Mouse (Mus musculus) layer of hippocampus, adult 2 months (tissue): Measurements from ENCODE around the gene Ttc9. TPM values are rescaled to one million over a fixed set of nuclear protein-coding genes. Genes with fewer than 3 reads are reported as not detected.

Experiments
- DNase-seq, 2 experiments: peaks; one replicate each; pipeline ENCODE4 v3.0.0; 2022; ENCODE audit warnings: low spot score in 2 of 2
- H3K27ac ChIP-seq: fragments of 200-600 bp; 2 replicates; pipeline ENCODE4 v1.8.1; 2022
- H3K4me3 ChIP-seq: fragments of 200-600 bp; 2 replicates; pipeline ENCODE4 v1.8.1; 2022; ENCODE audit warnings: mild to moderate bottlenecking
- CTCF ChIP-seq: fragments of 200-600 bp; conservative IDR thresholded peaks from 2 replicates; pipeline ENCODE4 v1.8.1; 2022; ENCODE audit warnings: antibody characterized with exemption, mild to moderate bottlenecking, moderate library complexity
- total RNA-seq, 2 experiments: library from RNA; stranded (reverse); gene quantifications; 2 replicates each; pipeline ENCODE4 v1.2.3; 2021

Ttc9 gene
- total RNA-seq, 2 experiments from 2014 or later: 37.3 to 38.0 TPM

- peak; percentile 80 for TF ChIP-seq CTCF
- DNase-seq: peak; percentile 26 to 33
- H3K27ac ChIP-seq: no peak overlapping the region
Observed at GRCm38 (mm10) chr12:81702903-81703302, 71.9 kb downstream of the Ttc9 start.

GRCm38 (mm10) chr12:81712618-81713017 is 81.6 kb downstream of the Ttc9 start:
- TF ChIP-seq CTCF: no peak
- Histone ChIP-seq H3K4me3 (no peak overlapping the region), H3K27ac (no peak overlapping the region)
- no peak for DNase-seq

More at GRCm38 (mm10) chr12:81702903-81703302, 71.9 kb downstream of the Ttc9 start:
- H3K4me3 ChIP-seq: no peak overlapping the region

Other genes starting within 250 kb of the Ttc9 start
- gene Adam4, start 209.3 kb upstream of the Ttc9 start, total RNA-seq: 1 to 10 TPM; 2.2 to 3.4 TPM
- gene Cox16, start 146.1 kb upstream of the Ttc9 start, total RNA-seq: 10 to 100 TPM; 34.5 to 45.3 TPM
- gene Gm20498, start 98.3 kb upstream of the Ttc9 start, total RNA-seq: 10 to 100 TPM; 37.3 to 40.0 TPM
- 10 to 100 TPM; 28.9 to 32.4 TPM for gene Synj2bp, start 98.3 kb upstream of the Ttc9 start, total RNA-seq
- gene Adam21, start 62.8 kb upstream of the Ttc9 start, total RNA-seq: under 1 TPM; 0.23 to 0.27 TPM
- 10 to 100 TPM; 31.6 to 32.1 TPM for gene Med6, start 36.2 kb upstream of the Ttc9 start, total RNA-seq
- 10 to 100 TPM; 32.0 TPM for gene Map3k9, start 149.9 kb downstream of the Ttc9 start, total RNA-seq
- 100 to 1,000 TPM; 110 to 112 TPM for gene Pcnx, start 228.8 kb downstream of the Ttc9 start, total RNA-seq